Mouse (Mus musculus) thymus, adult 2 months (tissue): Measurements from ENCODE around the gene Syt1. TPM values are rescaled to one million over a fixed set of nuclear protein-coding genes. Genes with fewer than 3 reads are reported as not detected.

Source experiments
- DNase-seq: peaks from one replicate; pipeline ENCODE4 v3.0.0; 2021
- H3K27ac ChIP-seq: fragments of 200-500 bp; 2 replicates; pipeline ENCODE4 v1.5.1; 2012; ENCODE audit warnings: low read length, control low read depth; ENCODE audit not compliant: control insufficient read depth, insufficient read depth
- H3K27me3 ChIP-seq: fragments of 200-500 bp; 2 replicates; pipeline ENCODE4 v1.6.1; 2012; ENCODE audit warnings: mild to moderate bottlenecking, low read length, moderate library complexity, mixed read lengths; ENCODE audit not compliant: control insufficient read depth, insufficient read depth
- H3K36me3 ChIP-seq: fragments of 200-500 bp; 2 replicates; pipeline ENCODE4 v1.6.1; 2012; ENCODE audit warnings: mild to moderate bottlenecking, low read length, moderate library complexity; ENCODE audit not compliant: control insufficient read depth, insufficient read depth
- H3K4me1 ChIP-seq: fragments of 200-500 bp; replicated peaks from 2 replicates; pipeline ENCODE4 v1.6.1; 2012; ENCODE audit warnings: low read length; ENCODE audit not compliant: control insufficient read depth, insufficient read depth
- H3K4me3 ChIP-seq: fragments of 200-500 bp; 2 replicates; pipeline ENCODE4 v1.5.1; 2012; ENCODE audit warnings: mild to moderate bottlenecking, low read length, control low read depth, moderate library complexity; ENCODE audit not compliant: control insufficient read depth, insufficient read depth
- CTCF ChIP-seq: fragments of 200-500 bp; IDR thresholded peaks from 2 replicates; pipeline ENCODE4 v1.5.1; 2012; ENCODE audit warnings: mild to moderate bottlenecking, control low read depth, low read length, moderate library complexity, borderline replicate concordance; ENCODE audit not compliant: control insufficient read depth, poor library complexity, insufficient read depth; ENCODE audit errors: extremely low read depth
- POLR2A ChIP-seq: fragments of 200-500 bp; IDR thresholded peaks from 2 replicates; pipeline ENCODE4 v1.6.1; 2012; ENCODE audit warnings: mild to moderate bottlenecking, low read length, control low read depth, moderate library complexity; ENCODE audit not compliant: control insufficient read depth, poor library complexity, insufficient read depth; ENCODE audit errors: extremely low read depth
- WGBS: fragments of 180-500 bp; shearing (Covaris S2); methylation state at CpG from one replicate; pipeline ENCODE4 v1.1.7; 2018; 5-methylcytosine and 5-hydroxymethylcytosine counted together
- polyA plus RNA-seq: library from polyadenylated mRNA; depleted of rRNA; stranded (reverse); fragments of >200 nt; gene quantifications from 2 replicates; pipeline ENCODE4 v1.2.3, GENCODE M21; 2012

The Syt1 gene
- polyA plus RNA-seq, 1 experiment = 2.0 TPM

- H3K27ac ChIP-seq = no peak overlapping the region
- 95% methylated on average over 2 of the region's 2 CpGs for WGBS
- no peak for DNase-seq
- H3K4me1 ChIP-seq = no peaks in the 10 kb centered on the region
- no peaks in the 10 kb centered on the region for H3K27me3 ChIP-seq
- no peaks in the 10 kb centered on the region for H3K36me3 ChIP-seq
- no peak for TF ChIP-seq POLR2A
- TF ChIP-seq CTCF = no peak
- no peak overlapping the region for H3K4me3 ChIP-seq
These were observed 257.5 kb downstream of the Syt1 start for GRCm38 (mm10) chr10:108753304-108753703.

GRCm38 (mm10) chr10:108743759-108744158 is 267.0 kb downstream of the Syt1 start:
- H3K4me1 ChIP-seq = no peaks in the 10 kb centered on the region
- no peak overlapping the region for H3K27ac ChIP-seq
- TF ChIP-seq POLR2A = no peak
- no peak for TF ChIP-seq CTCF
- no peak overlapping the region for H3K4me3 ChIP-seq
- no peaks in the 10 kb centered on the region for H3K36me3 ChIP-seq
- DNase-seq = no peak
- H3K27me3 ChIP-seq = no peaks in the 10 kb centered on the region
- WGBS = 80% methylated on average over 2 of the region's 2 CpGs

- no peaks in the 10 kb centered on the region for H3K4me1 ChIP-seq
- H3K27me3 ChIP-seq = no peaks in the 10 kb centered on the region
- H3K27ac ChIP-seq = no peak overlapping the region
- no peak for DNase-seq
- H3K4me3 ChIP-seq = no peak overlapping the region
- no peak for TF ChIP-seq CTCF
- no peak for TF ChIP-seq POLR2A
- no peaks in the 10 kb centered on the region for H3K36me3 ChIP-seq
- WGBS = 61% methylated on average over 2 of the region's 2 CpGs
These were observed 276.8 kb downstream of the Syt1 start for GRCm38 (mm10) chr10:108733982-108734381.

DNA sequence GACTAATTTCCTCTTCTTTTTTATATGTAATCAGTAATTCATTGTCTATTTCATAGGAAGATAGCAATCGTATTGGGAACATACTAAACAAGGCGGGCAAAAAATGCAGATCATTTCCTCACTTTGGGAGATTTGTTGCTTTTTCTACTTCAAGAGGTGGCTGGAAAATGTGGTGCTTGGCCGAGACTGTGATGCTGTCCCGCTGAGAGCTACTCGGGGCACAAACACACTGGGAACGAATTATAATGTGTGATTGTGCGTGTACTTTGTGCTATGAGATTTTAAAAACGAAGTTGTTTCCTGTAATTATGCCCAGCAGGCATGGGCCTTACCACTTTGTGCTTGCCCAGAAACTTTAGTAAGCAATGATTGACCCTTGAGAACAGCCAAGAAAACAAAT is 281.8 kb downstream of the Syt1 start:
- H3K4me1 ChIP-seq = no peaks in the 10 kb centered on the region
- no peaks in the 10 kb centered on the region for H3K36me3 ChIP-seq
- WGBS = 85% methylated on average over 8 of the region's 8 CpGs
- TF ChIP-seq POLR2A = no peak
- H3K27ac ChIP-seq = no peak overlapping the region
- no peak overlapping the region for H3K4me3 ChIP-seq
- H3K27me3 ChIP-seq = no peaks in the 10 kb centered on the region
- no peak for DNase-seq

DNA sequence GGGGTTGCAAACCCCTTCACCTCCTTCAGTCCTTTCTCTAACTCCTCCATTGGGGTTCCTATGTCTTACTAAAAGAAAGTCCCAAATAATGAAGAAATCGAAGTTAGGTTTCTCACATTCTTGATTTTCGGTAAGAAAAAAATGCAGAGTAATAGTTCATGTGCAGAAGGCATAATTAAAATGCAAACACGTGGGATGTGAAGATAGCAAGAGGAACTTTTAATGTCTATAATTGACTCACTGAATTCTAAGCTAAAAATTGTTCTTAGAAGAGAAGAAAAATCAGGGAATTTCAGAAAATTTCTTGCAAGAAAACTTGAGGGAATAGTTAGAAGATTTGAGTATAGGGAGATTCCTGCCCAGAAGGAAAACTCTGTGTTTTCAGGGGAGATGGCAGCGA is 284.4 kb downstream of the Syt1 start:
- no peaks in the 10 kb centered on the region for H3K27me3 ChIP-seq
- no peak overlapping the region for H3K27ac ChIP-seq
- H3K4me1 ChIP-seq = no peaks in the 10 kb centered on the region
- no peak overlapping the region for H3K4me3 ChIP-seq
- DNase-seq = no peak
- TF ChIP-seq POLR2A (no peak), CTCF (no peak)
- WGBS = 85% methylated on average over 4 of the region's 4 CpGs
- H3K36me3 ChIP-seq = no peaks in the 10 kb centered on the region

GRCm38 (mm10) chr10:108724878-108725277 is 285.9 kb downstream of the Syt1 start:
- no peak for TF ChIP-seq POLR2A
- Histone ChIP-seq H3K4me1 (no peaks in the 10 kb centered on the region), H3K36me3 (no peaks in the 10 kb centered on the region), H3K27me3 (no peaks in the 10 kb centered on the region), H3K4me3 (no peak overlapping the region), H3K27ac (no peak overlapping the region)
- 87% methylated on average over 3 of the region's 3 CpGs for WGBS
- no peak for DNase-seq

GRCm38 (mm10) chr10:108710514-108710913 is 300.3 kb downstream of the Syt1 start:
- H3K36me3 ChIP-seq = no peaks in the 10 kb centered on the region
- H3K4me1 ChIP-seq = no peaks in the 10 kb centered on the region
- H3K27ac ChIP-seq = no peak overlapping the region
- no peak overlapping the region for H3K4me3 ChIP-seq
- no peak for DNase-seq
- H3K27me3 ChIP-seq = no peaks in the 10 kb centered on the region
- TF ChIP-seq CTCF (no peak), POLR2A (no peak)
- WGBS = 50% methylated on average over 5 of the region's 5 CpGs
